Mouse (Mus musculus) lung, postnatal 0 days (tissue): Measurements from ENCODE around the gene Gm12216.

ENCODE experiments used
- CTCF ChIP-seq: IDR thresholded peaks from 2 replicates; pipeline ENCODE4 v1.5.1; 2016; ENCODE audit warnings: antibody characterized with exemption, mild to moderate bottlenecking
- EP300 ChIP-seq: IDR thresholded peaks from 2 replicates; pipeline ENCODE4 v1.6.1; 2016; ENCODE audit warnings: antibody characterized with exemption, mild to moderate bottlenecking, control low read depth

DNA sequence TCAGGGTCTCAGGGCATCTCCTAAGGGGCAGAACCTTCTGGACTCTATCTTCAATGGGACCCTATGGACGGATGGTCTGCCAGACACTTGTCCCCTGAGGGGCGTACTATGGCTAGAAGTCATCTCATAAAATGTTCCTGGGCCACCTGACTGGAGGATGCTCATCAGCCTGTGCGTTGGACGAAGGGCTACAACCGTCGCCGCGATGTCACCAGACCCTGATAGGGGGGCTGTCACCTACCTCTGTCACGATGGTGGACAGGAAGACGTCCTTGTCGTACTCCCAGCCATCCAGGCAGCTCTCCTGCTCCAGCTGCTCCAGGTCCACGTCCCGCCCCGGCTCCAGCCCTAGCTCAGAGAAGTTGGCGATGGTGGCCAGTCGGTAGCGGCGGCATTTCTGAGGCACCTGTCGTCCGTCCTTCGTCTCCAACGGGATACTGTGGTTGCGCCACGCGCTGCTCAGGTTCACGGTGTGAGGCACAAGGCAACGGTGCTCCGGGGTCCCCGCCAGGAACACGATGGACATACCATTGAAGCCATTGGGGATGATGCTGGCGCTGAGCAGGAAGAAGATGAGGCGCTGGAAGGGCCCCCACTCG, 31.9 kb upstream of the Gm12216 start:
- TF ChIP-seq CTCF (no peak), EP300 (no peak)
